Mouse (Mus musculus): ENCODE data around the gene Arfgap3. TPM values are rescaled to one million over a fixed set of nuclear protein-coding genes. Genes with fewer than 3 reads are reported as not detected.
A peak's percentile ranks its signal among the peaks of the same experiment; 100 is the strongest.

Gene Arfgap3
- polyA plus RNA-seq, 1 experiment from 2014 or later, result 18.6 TPM

- Histone ChIP-seq H3K9me3 (replicated peaks; ENCODE audit: control insufficient read depth, low read length) (no peaks in the 10 kb centered on the region), H3K4me3 (ENCODE audit: low read depth, low read length) (no peak overlapping the region), H3K4me1 (ENCODE audit: control insufficient read depth, low read depth, low read length) (peaks cover under 1% of the 10 kb centered on the region; the same call in 1 of the 2 replicates), H3K4me2 (ENCODE audit: low read depth, low read length) (no peak overlapping the region), H3K9ac (ENCODE audit: low read depth, low read length) (no peak overlapping the region), H3K27ac (ENCODE audit: low read length) (no peak overlapping the region), H3K36me3 (ENCODE audit: control insufficient read depth, insufficient read depth) (no peaks in the 10 kb centered on the region), H3K27me3 (ENCODE audit: control insufficient read depth, insufficient read depth, low read depth, low read length) (no peaks in the 10 kb centered on the region)
- ATAC-seq (ENCODE audit: low read depth), result no peak
- 75% methylated on average over 8 of the region's 8 CpGs for WGBS (ENCODE audit: insufficient replicate concordance)
Observed at GRCm38 (mm10) chr15:83293706-83294645, 56.1 kb downstream of the Arfgap3 start.

GRCm38 (mm10) chr15:83293144-83293543 lies 56.9 kb downstream of the Arfgap3 start:
- Histone ChIP-seq H3K4me3 (ENCODE audit: low read depth, low read length) (no peak overlapping the region), H3K36me3 (ENCODE audit: control insufficient read depth, insufficient read depth) (no peaks in the 10 kb centered on the region), H3K27me3 (ENCODE audit: control insufficient read depth, insufficient read depth, low read depth, low read length) (no peaks in the 10 kb centered on the region), H3K4me1 (ENCODE audit: control insufficient read depth, low read depth, low read length) (no peaks in the 10 kb centered on the region), H3K9me3 (replicated peaks; ENCODE audit: control insufficient read depth, low read length) (no peaks in the 10 kb centered on the region), H3K4me2 (ENCODE audit: low read depth, low read length) (no peak overlapping the region), H3K27ac (ENCODE audit: low read length) (no peak overlapping the region), H3K9ac (ENCODE audit: low read depth, low read length) (no peak overlapping the region)
- WGBS (ENCODE audit: insufficient replicate concordance), result 61% methylated on average over 6 of the region's 6 CpGs
- peak; percentile 43; the same call in 1 of the 2 replicates for ATAC-seq (ENCODE audit: low read depth)

GRCm38 (mm10) chr15:83292261-83293056 lies 57.6 kb downstream of the Arfgap3 start:
- WGBS (ENCODE audit: insufficient replicate concordance), result 67% methylated on average over 13 of the region's 13 CpGs
- H3K27ac ChIP-seq (ENCODE audit: low read length), result 0 out of 2 replicates have a peak overlapping the region, but pooled peaks have one; percentile 20
- no peak for ATAC-seq (ENCODE audit: low read depth)

GRCm38 (mm10) chr15:83290899-83291298 lies 59.1 kb downstream of the Arfgap3 start:
- Histone ChIP-seq H3K27me3 (ENCODE audit: control insufficient read depth, insufficient read depth, low read depth, low read length) (no peaks in the 10 kb centered on the region), H3K4me3 (ENCODE audit: low read depth, low read length) (no peak overlapping the region), H3K9ac (ENCODE audit: low read depth, low read length) (no peak overlapping the region), H3K4me2 (ENCODE audit: low read depth, low read length) (no peak overlapping the region), H3K27ac (ENCODE audit: low read length) (no peak overlapping the region), H3K36me3 (ENCODE audit: control insufficient read depth, insufficient read depth) (no peaks in the 10 kb centered on the region), H3K4me1 (ENCODE audit: control insufficient read depth, low read depth, low read length) (no peaks in the 10 kb centered on the region), H3K9me3 (replicated peaks; ENCODE audit: control insufficient read depth, low read length) (no peaks in the 10 kb centered on the region)
- WGBS (ENCODE audit: insufficient replicate concordance), result 63% methylated on average over 2 of the region's 2 CpGs
- ATAC-seq (ENCODE audit: low read depth), result no peak

More at GRCm38 (mm10) chr15:83292261-83293056, 57.6 kb downstream of the Arfgap3 start:
- H3K4me2 ChIP-seq (ENCODE audit: low read depth, low read length), result no peak overlapping the region
- no peaks in the 10 kb centered on the region for H3K9me3 ChIP-seq (replicated peaks; ENCODE audit: control insufficient read depth, low read length)
- H3K36me3 ChIP-seq (ENCODE audit: control insufficient read depth, insufficient read depth), result no peaks in the 10 kb centered on the region
- no peaks in the 10 kb centered on the region for H3K27me3 ChIP-seq (ENCODE audit: control insufficient read depth, insufficient read depth, low read depth, low read length)
- H3K4me1 ChIP-seq (ENCODE audit: control insufficient read depth, low read depth, low read length), result no peaks in the 10 kb centered on the region
- no peak overlapping the region for H3K4me3 ChIP-seq (ENCODE audit: low read depth, low read length)
- no peak overlapping the region for H3K9ac ChIP-seq (ENCODE audit: low read depth, low read length)

GRCm38 (mm10) chr15:83284828-83285227 lies 65.2 kb downstream of the Arfgap3 start:
- no peaks in the 10 kb centered on the region for H3K4me1 ChIP-seq (ENCODE audit: control insufficient read depth, low read depth, low read length)
- ATAC-seq (ENCODE audit: low read depth), result no peak
- no peaks in the 10 kb centered on the region for H3K27me3 ChIP-seq (ENCODE audit: control insufficient read depth, insufficient read depth, low read depth, low read length)
- H3K36me3 ChIP-seq (ENCODE audit: control insufficient read depth, insufficient read depth), result no peaks in the 10 kb centered on the region
- H3K9me3 ChIP-seq (replicated peaks; ENCODE audit: control insufficient read depth, low read length), result no peaks in the 10 kb centered on the region
- WGBS (ENCODE audit: insufficient replicate concordance), result 63% methylated on average over 8 of the region's 8 CpGs
- H3K4me3 ChIP-seq (ENCODE audit: low read depth, low read length), result no peak overlapping the region
- H3K27ac ChIP-seq (ENCODE audit: low read length), result no peak overlapping the region
- H3K4me2 ChIP-seq (ENCODE audit: low read depth, low read length), result no peak overlapping the region
- H3K9ac ChIP-seq (ENCODE audit: low read depth, low read length), result no peak overlapping the region

GRCm38 (mm10) chr15:83282397-83282796 lies 67.7 kb downstream of the Arfgap3 start:
- Histone ChIP-seq H3K36me3 (ENCODE audit: control insufficient read depth, insufficient read depth) (no peaks in the 10 kb centered on the region), H3K4me2 (ENCODE audit: low read depth, low read length) (no peak overlapping the region), H3K4me1 (ENCODE audit: control insufficient read depth, low read depth, low read length) (no peaks in the 10 kb centered on the region), H3K27me3 (ENCODE audit: control insufficient read depth, insufficient read depth, low read depth, low read length) (no peaks in the 10 kb centered on the region), H3K4me3 (ENCODE audit: low read depth, low read length) (no peak overlapping the region), H3K9me3 (replicated peaks; ENCODE audit: control insufficient read depth, low read length) (no peaks in the 10 kb centered on the region), H3K27ac (ENCODE audit: low read length) (no peak overlapping the region), H3K9ac (ENCODE audit: low read depth, low read length) (no peak overlapping the region)
- WGBS (ENCODE audit: insufficient replicate concordance), result 54% methylated on average over 5 of the region's 5 CpGs
- ATAC-seq (ENCODE audit: low read depth), result no peak

- 60% methylated on average over 11 of the region's 11 CpGs for WGBS (ENCODE audit: insufficient replicate concordance)
- no peaks in the 10 kb centered on the region for H3K36me3 ChIP-seq (ENCODE audit: control insufficient read depth, insufficient read depth)
- no peaks in the 10 kb centered on the region for H3K9me3 ChIP-seq (replicated peaks; ENCODE audit: control insufficient read depth, low read length)
- H3K4me2 ChIP-seq (ENCODE audit: low read depth, low read length), result no peak overlapping the region
- no peaks in the 10 kb centered on the region for H3K4me1 ChIP-seq (ENCODE audit: control insufficient read depth, low read depth, low read length)
- no peak overlapping the region for H3K9ac ChIP-seq (ENCODE audit: low read depth, low read length)
- ATAC-seq (ENCODE audit: low read depth), result no peak
- no peak overlapping the region for H3K27ac ChIP-seq (ENCODE audit: low read length)
- H3K4me3 ChIP-seq (ENCODE audit: low read depth, low read length), result no peak overlapping the region
- H3K27me3 ChIP-seq (ENCODE audit: control insufficient read depth, insufficient read depth, low read depth, low read length), result no peaks in the 10 kb centered on the region
Observed at GRCm38 (mm10) chr15:83281303-83281702, 68.7 kb downstream of the Arfgap3 start.

GRCm38 (mm10) chr15:83278579-83278978 lies 71.5 kb downstream of the Arfgap3 start:
- Histone ChIP-seq H3K4me1 (ENCODE audit: control insufficient read depth, low read depth, low read length) (no peaks in the 10 kb centered on the region), H3K4me2 (ENCODE audit: low read depth, low read length) (no peak overlapping the region), H3K9me3 (replicated peaks; ENCODE audit: control insufficient read depth, low read length) (no peaks in the 10 kb centered on the region), H3K9ac (ENCODE audit: low read depth, low read length) (no peak overlapping the region), H3K36me3 (ENCODE audit: control insufficient read depth, insufficient read depth) (no peaks in the 10 kb centered on the region), H3K27me3 (ENCODE audit: control insufficient read depth, insufficient read depth, low read depth, low read length) (no peaks in the 10 kb centered on the region), H3K27ac (ENCODE audit: low read length) (no peak overlapping the region), H3K4me3 (ENCODE audit: low read depth, low read length) (no peak overlapping the region)
- ATAC-seq (ENCODE audit: low read depth), result no peak
- 62% methylated on average over 5 of the region's 5 CpGs for WGBS (ENCODE audit: insufficient replicate concordance)
